Mouse (Mus musculus) heart, adult 2 months (tissue): ENCODE measurements around the gene Tmem256. TPM values are rescaled to one million over a fixed set of nuclear protein-coding genes. Genes with fewer than 3 reads are reported as not detected.

Source experiments
- DNase-seq, 2 experiments: peaks; one replicate each; pipeline ENCODE4 v3.0.0; 2021
- H3K27ac ChIP-seq: fragments of 200-600 bp; 2 replicates; pipeline ENCODE4 v1.8.1; 2022
- H3K27me3 ChIP-seq: fragments of 200-500 bp; 2 replicates; pipeline ENCODE4 v1.6.1; 2012; ENCODE audit warnings: mild to moderate bottlenecking, low read length, inconsistent platforms, mixed read lengths; ENCODE audit not compliant: control insufficient read depth, insufficient read depth
- H3K36me3 ChIP-seq: fragments of 200-500 bp; 2 replicates; pipeline ENCODE4 v1.6.1; 2012; ENCODE audit warnings: low read length, inconsistent platforms; ENCODE audit not compliant: control insufficient read depth, insufficient read depth
- H3K4me1 ChIP-seq: fragments of 200-500 bp; 2 replicates; pipeline ENCODE4 v1.6.1; 2011; ENCODE audit warnings: low read length; ENCODE audit not compliant: control insufficient read depth, insufficient read depth
- H3K4me3 ChIP-seq: fragments of 200-600 bp; 2 replicates; pipeline ENCODE4 v1.8.1; 2022
- H3K79me2 ChIP-seq: fragments of 200-500 bp; replicated peaks from 2 replicates; pipeline ENCODE4 v1.6.1; 2012; ENCODE audit warnings: mild to moderate bottlenecking, inconsistent platforms, low read length, moderate library complexity, mixed read lengths; ENCODE audit not compliant: control insufficient read depth, insufficient read depth
- H3K9ac ChIP-seq: fragments of 200-500 bp; 2 replicates; pipeline ENCODE4 v1.6.1; 2012; ENCODE audit warnings: low read depth, mild to moderate bottlenecking, control low read depth, inconsistent platforms, low read length, mixed read lengths
- CTCF ChIP-seq: fragments of 200-600 bp; IDR thresholded peaks from 2 replicates; pipeline ENCODE4 v1.8.1; 2022; ENCODE audit warnings: antibody characterized with exemption, mild to moderate bottlenecking, moderate library complexity
- EP300 ChIP-seq: fragments of 200-500 bp; IDR thresholded peaks from 2 replicates; pipeline ENCODE4 v1.6.1; 2011; ENCODE audit warnings: low read depth, low read length, control low read depth; ENCODE audit not compliant: insufficient read depth
- POLR2A ChIP-seq: fragments of 200-500 bp; IDR thresholded peaks from 2 replicates; pipeline ENCODE4 v1.6.1; 2011; ENCODE audit warnings: mild to moderate bottlenecking, low read depth, low read length, control low read depth; ENCODE audit not compliant: insufficient read depth
- WGBS: fragments of 180-500 bp; shearing (Covaris S2); methylation state at CpG from one replicate; pipeline ENCODE4 v1.1.7; 2018; 5-methylcytosine and 5-hydroxymethylcytosine counted together
- intact Hi-C: fragments of 180-260 bp; cut with DNase I; formaldehyde crosslinking; loops from one replicate; pipeline ENCODE4 v1.15.1; 2025
- polyA plus RNA-seq: library from polyadenylated mRNA; depleted of rRNA; stranded (reverse); fragments of >200 nt; gene quantifications from 2 replicates; pipeline ENCODE4 v1.2.3, GENCODE M21; 2012
- total RNA-seq, 2 experiments: library from RNA; stranded (reverse); gene quantifications; 2 replicates each; pipeline ENCODE4 v1.2.3; 2021

Gene Tmem256
- total and polyA plus RNA-seq, 3 experiments = 214 to 308 (median 254) TPM

DNA sequence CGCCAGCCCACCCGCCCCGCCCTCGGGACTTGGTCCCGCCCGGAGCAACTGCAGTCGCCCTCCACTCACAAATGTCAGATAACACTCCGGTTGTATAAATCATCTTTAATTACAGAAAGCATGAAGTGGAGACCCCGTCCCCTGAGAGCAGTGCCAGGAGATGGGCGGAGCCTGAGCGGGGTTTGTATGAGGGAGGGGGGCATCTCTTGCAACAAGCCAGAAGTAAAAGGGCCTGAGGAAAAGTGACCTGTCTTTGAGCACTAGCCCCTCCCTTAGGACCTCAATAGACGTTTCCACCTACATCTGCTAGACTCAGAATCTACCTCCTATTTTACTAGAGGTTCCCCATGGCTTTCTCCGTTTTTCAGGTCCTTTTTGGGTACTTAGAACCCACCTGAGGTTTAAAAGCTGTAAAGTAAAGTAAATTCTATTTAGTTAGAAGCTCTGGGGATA is 42.3 kb upstream of the Tmem256 start:
- Histone ChIP-seq H3K27ac (peak overlapping the region; percentile 95), H3K9ac (no peak overlapping the region)
- 4% methylated on average over 13 of the region's 13 CpGs for WGBS

DNA sequence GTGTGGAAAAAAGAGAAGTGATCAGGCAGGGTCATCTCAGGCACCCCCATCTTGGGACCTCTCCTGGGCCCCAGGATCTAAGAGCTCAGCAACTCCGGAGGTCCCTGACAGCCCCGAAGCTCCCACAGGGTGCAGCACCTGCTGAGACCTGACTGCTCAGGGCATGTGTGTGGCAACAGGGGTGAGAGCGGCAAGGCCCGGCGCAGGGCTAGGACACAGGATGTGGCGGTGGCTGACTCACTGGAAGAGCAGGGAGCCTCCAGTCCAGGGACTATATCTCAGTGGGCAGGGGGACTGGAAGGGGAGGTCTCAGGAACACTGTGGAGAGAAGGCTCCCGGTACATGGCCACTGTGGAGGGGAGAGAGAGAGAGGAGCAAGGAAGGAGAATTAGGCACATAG is 40.4 kb upstream of the Tmem256 start:
- 0 out of 2 replicates have a peak, but pooled peaks cover 1% of the 10 kb centered on the region for H3K4me1 ChIP-seq
- H3K27ac ChIP-seq = no peak overlapping the region
- no peak for DNase-seq
- no peaks in the 10 kb centered on the region for H3K36me3 ChIP-seq
- TF ChIP-seq CTCF = no peak
- TF ChIP-seq POLR2A = no peak
- no peak for TF ChIP-seq EP300
- H3K27me3 ChIP-seq = no peaks in the 10 kb centered on the region
- intact Hi-C loops = no loop called here
- no peaks in the 10 kb centered on the region for H3K79me2 ChIP-seq
- no peak overlapping the region for H3K4me3 ChIP-seq
- no peak overlapping the region for H3K9ac ChIP-seq
- WGBS = 81% methylated on average over 7 of the region's 7 CpGs

More for the DNA sequence above, 42.3 kb upstream of the Tmem256 start:
- Histone ChIP-seq H3K27me3 (no peaks in the 10 kb centered on the region), H3K4me1 (0 out of 2 replicates have a peak, but pooled peaks cover 1% of the 10 kb centered on the region), H3K4me3 (peak overlapping the region; percentile 89), H3K79me2 (no peaks in the 10 kb centered on the region), H3K36me3 (no peaks in the 10 kb centered on the region)
- TF ChIP-seq CTCF = no peak
- no peak for TF ChIP-seq EP300
- no peak for TF ChIP-seq POLR2A
- DNase-seq = no peak
- intact Hi-C loops = no loop called here

DNA sequence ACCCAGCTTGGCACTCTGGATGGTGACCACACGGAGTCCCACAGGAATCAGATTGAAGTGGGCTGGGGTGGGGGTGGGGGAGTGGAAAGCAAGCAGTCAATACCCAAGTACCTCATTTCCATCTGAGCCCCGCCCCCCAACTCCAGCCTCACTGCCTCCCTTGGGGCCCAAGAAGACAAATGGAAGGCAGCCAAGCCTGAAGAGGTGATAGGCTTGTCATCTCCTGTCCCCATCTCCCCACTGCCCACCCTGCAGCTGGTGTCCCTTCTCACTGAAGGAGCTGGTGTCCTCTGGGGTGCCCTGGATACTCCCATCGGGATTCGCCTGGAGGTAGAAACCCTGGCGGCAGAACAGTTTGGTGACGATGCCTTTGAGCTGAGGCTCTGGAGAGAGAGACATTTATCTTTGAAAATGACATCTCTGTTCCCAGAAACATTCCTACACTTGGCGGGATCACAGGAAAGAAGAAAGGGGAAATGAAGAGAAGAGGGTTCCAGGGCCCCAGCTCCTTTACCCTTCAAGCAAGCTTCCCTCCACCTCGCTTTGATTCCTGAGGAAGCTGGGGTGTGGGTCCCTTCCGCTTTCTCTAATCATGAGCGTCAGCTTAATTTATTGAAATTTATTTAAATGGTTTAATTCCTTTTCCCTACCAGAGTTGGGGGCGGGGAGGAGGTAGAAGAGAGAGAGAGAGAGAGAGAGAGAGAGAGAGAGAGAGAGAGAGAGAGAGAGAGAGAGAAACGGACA is 38.7 kb upstream of the Tmem256 start:
- Histone ChIP-seq H3K79me2 (no peaks in the 10 kb centered on the region), H3K4me3 (no peak overlapping the region), H3K9ac (no peak overlapping the region), H3K4me1 (peaks cover 5% of the 10 kb centered on the region; the same call in 1 of the 2 replicates), H3K27ac (no peak overlapping the region), H3K27me3 (no peaks in the 10 kb centered on the region), H3K36me3 (no peaks in the 10 kb centered on the region)
- TF ChIP-seq POLR2A (no peak), CTCF (no peak), EP300 (no peak)
- intact Hi-C loops = no loop called here
- peak in 1 of 2 experiments; percentile 33 for DNase-seq
- 50% methylated on average over 12 of the region's 12 CpGs for WGBS

DNA sequence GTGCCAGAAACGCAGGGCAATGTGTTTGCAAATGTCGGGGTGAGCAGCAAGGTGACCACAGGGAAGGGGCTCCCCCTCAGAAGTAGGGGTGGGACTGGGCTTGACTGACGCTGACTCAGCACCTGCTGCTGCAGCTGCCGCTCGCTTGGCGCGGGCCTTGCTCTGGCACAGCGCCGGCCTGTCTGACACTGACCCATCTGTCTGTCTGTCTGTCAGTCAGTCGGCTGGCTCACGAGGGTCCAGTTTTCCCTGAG is 38.2 kb upstream of the Tmem256 start:
- intact Hi-C loops = no loop called here
- Histone ChIP-seq H3K4me3 (no peak overlapping the region), H3K27ac (no peak overlapping the region), H3K27me3 (no peaks in the 10 kb centered on the region), H3K79me2 (no peaks in the 10 kb centered on the region), H3K9ac (no peak overlapping the region), H3K36me3 (no peaks in the 10 kb centered on the region), H3K4me1 (peaks cover 4% of the 10 kb centered on the region; the same call in 1 of the 2 replicates)
- DNase-seq = no peak
- WGBS = 16% methylated on average over 11 of the region's 11 CpGs
- TF ChIP-seq CTCF (no peak), POLR2A (no peak), EP300 (no peak)

DNA sequence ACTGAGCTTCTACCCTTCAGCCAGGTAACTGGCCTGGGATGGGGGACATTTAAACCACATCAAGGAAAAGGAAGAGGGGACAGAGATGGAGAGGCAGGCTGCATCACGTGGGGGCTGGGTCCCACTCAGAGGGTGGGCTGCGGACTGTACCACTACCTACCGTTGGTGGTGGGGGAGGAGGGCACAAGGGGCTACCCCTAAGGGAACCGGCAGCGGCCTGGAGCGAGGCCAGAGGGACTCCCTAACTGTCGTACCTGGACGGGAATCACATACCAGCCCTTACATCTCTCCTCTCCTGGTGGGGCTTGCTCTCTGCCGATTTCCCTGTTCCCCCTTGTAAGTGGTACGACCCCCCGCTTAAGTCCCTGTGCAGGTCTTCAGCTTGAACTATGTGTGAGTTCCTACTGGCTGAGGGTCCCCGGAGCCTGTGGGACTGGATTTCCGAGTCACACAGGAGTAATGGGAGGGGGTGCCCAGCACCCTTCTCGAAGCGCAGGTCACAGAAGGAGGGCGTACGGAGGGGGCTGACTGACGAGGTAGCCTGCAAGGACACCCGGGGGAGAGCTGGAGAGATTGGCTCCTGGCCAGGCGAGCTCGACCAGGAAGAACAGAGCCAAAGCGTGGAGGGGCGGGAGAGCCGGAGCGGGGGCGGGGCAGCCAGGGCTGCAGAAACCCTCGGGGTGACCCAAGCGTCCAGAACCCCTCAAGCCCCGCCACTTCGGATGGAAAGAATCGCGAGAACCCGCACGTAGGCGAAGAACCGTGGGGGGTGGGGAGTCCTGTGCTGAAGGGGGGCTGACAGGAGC is 37.7 kb upstream of the Tmem256 start:
- H3K4me3 ChIP-seq = peak overlapping the region; percentile 49
- no peaks in the 10 kb centered on the region for H3K79me2 ChIP-seq
- peaks cover 4% of the 10 kb centered on the region; the same call in 1 of the 2 replicates for H3K4me1 ChIP-seq
- intact Hi-C loops = no loop called here
- peak; percentile 53 to 65 for DNase-seq
- peak overlapping the region; percentile 55 for H3K9ac ChIP-seq
- no peaks in the 10 kb centered on the region for H3K27me3 ChIP-seq
- H3K36me3 ChIP-seq = no peaks in the 10 kb centered on the region
- WGBS = 3% methylated on average over 35 of the region's 36 CpGs
- TF ChIP-seq EP300 (no peak), CTCF (no peak), POLR2A (no peak)
- H3K27ac ChIP-seq = no peak overlapping the region
